Mouse (Mus musculus) CH12.LX (cell line): Measurements from ENCODE around the gene Rnase4. TPM values are rescaled to one million over a fixed set of nuclear protein-coding genes. Genes with fewer than 3 reads are reported as not detected.

ENCODE experiments used
- DNase-seq: peaks from one replicate; pipeline ENCODE4 v3.0.0-alpha.2; 2013; ENCODE audit errors: extremely low read depth
- H3K27ac ChIP-seq: 2 replicates; pipeline ENCODE4 v1.5.1; 2012; ENCODE audit warnings: low read depth, mild to moderate bottlenecking, control low read depth, moderate library complexity; ENCODE audit not compliant: insufficient read depth
- H3K27me3 ChIP-seq: replicated peaks from 2 replicates; pipeline ENCODE3; 2012; ENCODE audit warnings: inconsistent platforms
- H3K36me3 ChIP-seq, 2 experiments: replicated peaks in 1 of 2; 2 replicates each; pipeline versions ENCODE3 to v1.6.1; 2012; ENCODE audit warnings: inconsistent platforms in 1 of 2, low read length in 1 of 2, mild to moderate bottlenecking in 1 of 2, mixed read lengths in 1 of 2, moderate library complexity in 1 of 2; ENCODE audit not compliant: control insufficient read depth in 1 of 2, insufficient read depth in 1 of 2
- H3K4me1 ChIP-seq, 2 experiments: 2 replicates each; pipeline ENCODE4 v1.6.1; 2012; ENCODE audit warnings: inconsistent platforms in 1 of 2, moderate library complexity in 1 of 2; ENCODE audit not compliant: insufficient read depth in 2 of 2, control insufficient read depth in 1 of 2
- H3K4me2 ChIP-seq: 2 replicates; pipeline ENCODE4 v1.6.1; 2012; ENCODE audit warnings: low read depth, mild to moderate bottlenecking, control low read depth; ENCODE audit not compliant: poor library complexity, insufficient read depth, severe bottlenecking
- H3K4me3 ChIP-seq, 3 experiments: fragments of 150-350 bp in 1 of 3; sonication (generic) in 1 of 3; replicated peaks in 1 of 3; 2 replicates each; pipeline versions ENCODE3 to v1.5.1; 2011 to 2012; ENCODE audit warnings: low read depth in 2 of 3, low read length in 2 of 3, mild to moderate bottlenecking in 2 of 3, moderate library complexity in 2 of 3, control low read depth in 1 of 3, improper control_type of control experiment in 1 of 3, inconsistent platforms in 1 of 3, mixed read lengths in 1 of 3; ENCODE audit not compliant: poor library complexity in 1 of 3
- H3K79me2 ChIP-seq: replicated peaks from 2 replicates; pipeline ENCODE4 v1.6.1; 2012; ENCODE audit warnings: mild to moderate bottlenecking, moderate library complexity; ENCODE audit not compliant: control insufficient read depth, poor library complexity, insufficient read depth, severe bottlenecking; ENCODE audit errors: extremely low read depth
- H3K9ac ChIP-seq: 2 replicates; pipeline ENCODE4 v1.6.1; 2012; ENCODE audit warnings: low read depth, mild to moderate bottlenecking, control low read depth, moderate library complexity; ENCODE audit not compliant: insufficient read depth
- H3K9me3 ChIP-seq: replicated peaks from 2 replicates; pipeline ENCODE3; 2012; ENCODE audit warnings: low read length, inconsistent platforms, mixed read lengths
- BHLHE40 ChIP-seq: IDR thresholded peaks from 2 replicates; pipeline ENCODE4 v1.6.1; 2011; ENCODE audit warnings: mild to moderate bottlenecking, low read depth, low read length, improper control_type of control experiment
- CHD1 ChIP-seq: IDR thresholded peaks from 2 replicates; pipeline ENCODE4 v1.6.1; 2012; ENCODE audit warnings: low read depth, low read length, improper control_type of control experiment, inconsistent platforms
- CHD2 ChIP-seq: IDR thresholded peaks from 2 replicates; pipeline ENCODE4 v1.6.1; 2011; ENCODE audit warnings: low read length, improper control_type of control experiment
- CTCF ChIP-seq, 2 experiments: IDR thresholded peaks in 1 of 2; conservative IDR thresholded peaks in 1 of 2; 2 replicates each; pipeline ENCODE4 v1.5.1; 2011 to 2012; ENCODE audit warnings: low read depth in 2 of 2, low read length in 2 of 2, improper control_type of control experiment in 1 of 2, inconsistent platforms in 1 of 2, mild to moderate bottlenecking in 1 of 2, moderate library complexity in 1 of 2
- E2F4 ChIP-seq: IDR thresholded peaks from 2 replicates; pipeline ENCODE4 v1.6.1; 2011; ENCODE audit warnings: low read depth, low read length, improper control_type of control experiment; ENCODE audit not compliant: insufficient replicate concordance
- ELF1 ChIP-seq: IDR thresholded peaks from 2 replicates; pipeline ENCODE4 v1.6.1; 2014; ENCODE audit warnings: low read depth, mild to moderate bottlenecking, inconsistent platforms, low read length, improper control_type of control experiment
- EP300 ChIP-seq: IDR thresholded peaks from 2 replicates; pipeline ENCODE4 v1.6.1; 2011; ENCODE audit warnings: low read length, improper control_type of control experiment
- ETS1 ChIP-seq: conservative IDR thresholded peaks from 2 replicates; pipeline ENCODE4 v1.6.1; 2012; ENCODE audit warnings: low read depth, mild to moderate bottlenecking, inconsistent platforms, low read length, improper control_type of control experiment, moderate library complexity
- GABPA ChIP-seq: IDR thresholded peaks from 2 replicates; pipeline ENCODE4 v1.6.1; 2012; ENCODE audit warnings: low read depth, low read length, improper control_type of control experiment, inconsistent platforms; ENCODE audit not compliant: insufficient replicate concordance
- HCFC1 ChIP-seq: IDR thresholded peaks from 2 replicates; pipeline ENCODE4 v1.6.1; 2012; ENCODE audit warnings: low read depth, mild to moderate bottlenecking, inconsistent platforms, low read length, improper control_type of control experiment
- IRF4 ChIP-seq: IDR thresholded peaks from 2 replicates; pipeline ENCODE4 v1.6.1; 2014; ENCODE audit warnings: low read depth, mild to moderate bottlenecking, inconsistent platforms, low read length, improper control_type of control experiment
- JUN ChIP-seq: IDR thresholded peaks from 2 replicates; pipeline ENCODE4 v1.6.1; 2011; ENCODE audit warnings: low read depth, mild to moderate bottlenecking, low read length, improper control_type of control experiment, moderate library complexity; ENCODE audit not compliant: insufficient read depth
- JUND ChIP-seq: conservative IDR thresholded peaks from 2 replicates; pipeline ENCODE4 v1.6.1; 2011; ENCODE audit warnings: low read depth, low read length, improper control_type of control experiment
- KAT2A ChIP-seq: IDR thresholded peaks from 2 replicates; pipeline ENCODE4 v1.6.1; 2012; ENCODE audit warnings: low read length, improper control_type of control experiment, inconsistent platforms; ENCODE audit not compliant: insufficient replicate concordance
- MAFK ChIP-seq: IDR thresholded peaks from 2 replicates; pipeline ENCODE4 v1.6.1; 2011; ENCODE audit warnings: low read length, improper control_type of control experiment; ENCODE audit not compliant: insufficient replicate concordance
- MAX ChIP-seq: IDR thresholded peaks from 2 replicates; pipeline ENCODE4 v1.6.1; 2011; ENCODE audit warnings: low read length, improper control_type of control experiment
- MAZ ChIP-seq: IDR thresholded peaks from 2 replicates; pipeline ENCODE4 v1.6.1; 2012; ENCODE audit warnings: low read depth, mild to moderate bottlenecking, inconsistent platforms, low read length, improper control_type of control experiment, moderate library complexity
- MEF2A ChIP-seq: IDR thresholded peaks from 2 replicates; pipeline ENCODE4 v1.6.1; 2014; ENCODE audit warnings: low read depth, mild to moderate bottlenecking, inconsistent platforms, low read length, improper control_type of control experiment, borderline replicate concordance
- MXI1 ChIP-seq: IDR thresholded peaks from 2 replicates; pipeline ENCODE4 v1.6.1; 2011; ENCODE audit warnings: mild to moderate bottlenecking, low read depth, low read length, improper control_type of control experiment
- MYC ChIP-seq: IDR thresholded peaks from 2 replicates; pipeline ENCODE4 v1.6.1; 2011; ENCODE audit warnings: low read depth, mild to moderate bottlenecking, improper control_type of control experiment, low read length
- NELFE ChIP-seq: IDR thresholded peaks from 2 replicates; pipeline ENCODE4 v1.6.1; 2011; ENCODE audit warnings: low read depth, low read length, improper control_type of control experiment
- NRF1 ChIP-seq: IDR thresholded peaks from 2 replicates; pipeline ENCODE4 v1.6.1; 2014; ENCODE audit warnings: low read depth, mild to moderate bottlenecking, inconsistent platforms, low read length, improper control_type of control experiment, moderate library complexity
- PAX5 ChIP-seq: IDR thresholded peaks from 2 replicates; pipeline ENCODE4 v1.6.1; 2012; ENCODE audit warnings: low read length, inconsistent platforms, mixed read lengths
- POLR2A ChIP-seq: IDR thresholded peaks from 2 replicates; pipeline ENCODE4 v1.6.1; 2011; ENCODE audit warnings: low read depth, mild to moderate bottlenecking, improper control_type of control experiment, low read length
- POLR2AphosphoS2 ChIP-seq: IDR thresholded peaks from 2 replicates; pipeline ENCODE4 v1.6.1; 2011; ENCODE audit warnings: low read depth, low read length, improper control_type of control experiment
- RAD21 ChIP-seq: IDR thresholded peaks from 2 replicates; pipeline ENCODE4 v1.6.1; 2011; ENCODE audit warnings: low read depth, mild to moderate bottlenecking, low read length, improper control_type of control experiment, moderate library complexity
- RCOR1 ChIP-seq: conservative IDR thresholded peaks from 2 replicates; pipeline ENCODE4 v1.6.1; 2012; ENCODE audit warnings: low read depth, mild to moderate bottlenecking, inconsistent platforms, low read length, improper control_type of control experiment
- SIN3A ChIP-seq: IDR thresholded peaks from 2 replicates; pipeline ENCODE4 v1.6.1; 2012; ENCODE audit warnings: low read length, improper control_type of control experiment, inconsistent platforms
- SMC3 ChIP-seq: IDR thresholded peaks from 2 replicates; pipeline ENCODE4 v1.6.1; 2011; ENCODE audit warnings: low read depth, low read length, improper control_type of control experiment
- TBP ChIP-seq: conservative IDR thresholded peaks from 2 replicates; pipeline ENCODE4 v1.6.1; 2011; ENCODE audit warnings: low read depth, low read length, improper control_type of control experiment
- TCF12 ChIP-seq: IDR thresholded peaks from 2 replicates; pipeline ENCODE4 v1.6.1; 2014; ENCODE audit warnings: low read depth, mild to moderate bottlenecking, inconsistent platforms, low read length, improper control_type of control experiment
- UBTF ChIP-seq: IDR thresholded peaks from 2 replicates; pipeline ENCODE4 v1.6.1; 2012; ENCODE audit warnings: low read depth, mild to moderate bottlenecking, inconsistent platforms, low read length, improper control_type of control experiment, moderate library complexity
- USF1 ChIP-seq: IDR thresholded peaks from 2 replicates; pipeline ENCODE4 v1.6.1; 2014; ENCODE audit warnings: low read depth, mild to moderate bottlenecking, inconsistent platforms, low read length, improper control_type of control experiment
- USF2 ChIP-seq: conservative IDR thresholded peaks from 2 replicates; pipeline ENCODE4 v1.6.1; 2011; ENCODE audit warnings: low read depth, low read length, improper control_type of control experiment
- ZC3H11A ChIP-seq: IDR thresholded peaks from 2 replicates; pipeline ENCODE4 v1.6.1; 2012; ENCODE audit warnings: low read depth, mild to moderate bottlenecking, inconsistent platforms, low read length, improper control_type of control experiment
- ZKSCAN1 ChIP-seq: IDR thresholded peaks from 2 replicates; pipeline ENCODE4 v1.6.1; 2012; ENCODE audit warnings: low read depth, inconsistent platforms, low read length, improper control_type of control experiment, borderline replicate concordance
- ZMIZ1 ChIP-seq: IDR thresholded peaks from 2 replicates; pipeline ENCODE4 v1.6.1; 2012; ENCODE audit warnings: low read depth, mild to moderate bottlenecking, inconsistent platforms, low read length, improper control_type of control experiment
- ZNF384 ChIP-seq: IDR thresholded peaks from 2 replicates; pipeline ENCODE4 v1.6.1; 2012; ENCODE audit warnings: low read depth, low read length, improper control_type of control experiment, inconsistent platforms
- dilution Hi-C: fragments of 300-500 bp; cut with MboI; formaldehyde crosslinking; loops from 2 replicates; pipeline ENCODE4 v1.14.3; 2020; ENCODE audit warnings: low sequenced_read_pairs; ENCODE audit not compliant: extremely low pct_unique_long_range_greater_than_20kb, extremely low pct_ligation_motif_present
- in situ Hi-C: fragments of 300-500 bp; cut with MboI; formaldehyde crosslinking; loops from 3 replicates; pipeline ENCODE4 v1.14.3; 2019; ENCODE audit warnings: low sequenced_read_pairs, low pct_ligation_motif_present, low pct_unique_long_range_greater_than_20kb, mixed read lengths
- polyA plus RNA-seq: library from polyadenylated mRNA; unstranded; fragments of >175 nt; gene quantifications from 2 replicates; pipeline ENCODE4 v1.2.1, GENCODE M21; 2012; ENCODE audit warnings: low read depth; ENCODE audit not compliant: insufficient read length
- total RNA-seq, 2 experiments: library from RNA; depleted of rRNA; stranded (reverse); fragments of 300-350 nt in 1 of 2; fragments of >200 nt in 1 of 2; gene quantifications; 2 replicates each; pipeline ENCODE4 v1.2.3; 2012 to 2014

Rnase4 gene
- total and polyA plus RNA-seq, 3 experiments: 1.6 to 1.9 (median 1.8) TPM

GRCm38 (mm10) chr14:51090077-51090781 lies 648 bp upstream of the Rnase4 start:
- peak; percentile 91 for DNase-seq
- in situ Hi-C loops: loop anchor here (10.0 kb wide), 1 partner anchor 65 kb away; no protein-coding TSS in a partner anchor
- Histone ChIP-seq H3K36me3 (no peaks in the 10 kb centered on the region), H3K4me1 (peaks cover 3 to 29% of the 10 kb centered on the region in 2 experiments; a peak in 3 of 4 replicates), H3K79me2 (no peaks in the 10 kb centered on the region), H3K9me3 (no peaks in the 10 kb centered on the region), H3K4me2 (peak overlapping the region; percentile 67; the same call in 1 of the 2 replicates), H3K9ac (peak overlapping the region; percentile 77), H3K27me3 (no peaks in the 10 kb centered on the region), H3K27ac (peak overlapping the region; percentile 88), H3K4me3 (peak overlapping the region; percentile 66 to 94 (median 90))
- dilution Hi-C loops: no loop called here
- no peak for TF ChIP-seq CHD2
- no peak for TF ChIP-seq PAX5
- TF ChIP-seq NRF1: peak; percentile 55; the same call in 1 of the 2 replicates
- no peak for TF ChIP-seq TCF12
- TF ChIP-seq ZNF384: no peak
- TF ChIP-seq RAD21: no peak
- no peak for TF ChIP-seq MEF2A
- TF ChIP-seq MAX: no peak
- peak; percentile 26; the same call in 1 of the 2 replicates for TF ChIP-seq HCFC1
- no peak for TF ChIP-seq JUN
- no peak for TF ChIP-seq USF1
- TF ChIP-seq MXI1: peak; percentile 39; the same call in 1 of the 2 replicates
- no peak for TF ChIP-seq GABPA
- no peak for TF ChIP-seq ZKSCAN1
- TF ChIP-seq E2F4: 0 out of 2 replicates have a peak, but pooled peaks have one; percentile 85
- no peak for TF ChIP-seq ETS1
- no peak for TF ChIP-seq EP300
- TF ChIP-seq MYC: peak; percentile 68; the same call in 1 of the 2 replicates
- TF ChIP-seq RCOR1: no peak
- no peak for TF ChIP-seq POLR2A
- no peak for TF ChIP-seq ZMIZ1
- peak; percentile 96; the same call in 1 of the 2 replicates for TF ChIP-seq SIN3A
- TF ChIP-seq USF2: no peak
- no peak; a peak in 1 of 4 replicates for TF ChIP-seq CTCF (conservative IDR thresholded peaks at IDR 0.05 in 1 of 2, IDR thresholded peaks at IDR 0.05 in 1 of 2; ENCODE audit: low read depth in 2 of 2, low read length in 2 of 2)
- TF ChIP-seq BHLHE40: no peak
- TF ChIP-seq POLR2AphosphoS2: no peak
- no peak for TF ChIP-seq JUND
- TF ChIP-seq ELF1: peak; percentile 97
- TF ChIP-seq MAZ: 0 out of 2 replicates have a peak, but pooled peaks have one; percentile 56
- TF ChIP-seq MAFK: peak; percentile 96
- peak; percentile 92 for TF ChIP-seq CHD1
- no peak for TF ChIP-seq ZC3H11A
- peak; percentile 80; the same call in 1 of the 2 replicates for TF ChIP-seq KAT2A
- TF ChIP-seq IRF4: peak; percentile 71
- TF ChIP-seq NELFE: 0 out of 2 replicates have a peak, but pooled peaks have one; percentile 11
- TF ChIP-seq UBTF: no peak
- TF ChIP-seq SMC3: no peak
- peak; percentile 100 for TF ChIP-seq TBP
